Mouse (Mus musculus): ENCODE data around the gene Ecsit. TPM values are rescaled to one million over a fixed set of nuclear protein-coding genes. Genes with fewer than 3 reads are reported as not detected.
"Not testable (repeated sequence)": the region's sequence is repeated elsewhere in the genome, so short reads cannot be mapped to it uniquely, and the experiment has no call there.

Ecsit gene
- polyA plus RNA-seq, 1 experiment from 2014 or later: 32.4 TPM

GRCm38 (mm10) chr9:22075778-22076177 is 9.5 kb downstream of the Ecsit start:
- H3K27me3 ChIP-seq (ENCODE audit: control insufficient read depth, insufficient read depth, low read length); DNase-seq (ENCODE audit: low spot score); H3K36me3 ChIP-seq (ENCODE audit: control insufficient read depth, insufficient read depth, low read length); H3K9ac ChIP-seq (ENCODE audit: low read depth, low read length); H3K4me1 ChIP-seq (replicated peaks; ENCODE audit: control insufficient read depth, insufficient read depth, low read length); H3K27ac ChIP-seq (ENCODE audit: low read depth, low read length); H3K9me3 ChIP-seq (ENCODE audit: control insufficient read depth, low read length); ATAC-seq (ENCODE audit: low FRiP score); H3K4me3 ChIP-seq (ENCODE audit: low read depth, low read length); H3K4me2 ChIP-seq (replicated peaks; ENCODE audit: low read depth, low read length): not testable (repeated sequence)
- 75% methylated on average over 5 of the region's 5 CpGs for WGBS

GRCm38 (mm10) chr9:22072276-22072675 is 13.0 kb downstream of the Ecsit start:
- no peak for DNase-seq (ENCODE audit: low spot score)
- Histone ChIP-seq H3K27ac (ENCODE audit: low read depth, low read length) (no peak overlapping the region), H3K27me3 (ENCODE audit: control insufficient read depth, insufficient read depth, low read length) (no peaks in the 10 kb centered on the region), H3K9me3 (ENCODE audit: control insufficient read depth, low read length) (no peaks in the 10 kb centered on the region), H3K4me3 (ENCODE audit: low read depth, low read length) (no peak overlapping the region), H3K36me3 (ENCODE audit: control insufficient read depth, insufficient read depth, low read length) (no peaks in the 10 kb centered on the region), H3K9ac (ENCODE audit: low read depth, low read length) (no peak overlapping the region), H3K4me1 (replicated peaks; ENCODE audit: control insufficient read depth, insufficient read depth, low read length) (peaks cover 2% of the 10 kb centered on the region; the same call in 1 of the 2 replicates), H3K4me2 (replicated peaks; ENCODE audit: low read depth, low read length) (no peak overlapping the region)
- WGBS: 94% methylated on average over 4 of the region's 4 CpGs
- no peak for ATAC-seq (ENCODE audit: low FRiP score)

- Histone ChIP-seq H3K27me3 (ENCODE audit: control insufficient read depth, insufficient read depth, low read length) (no peaks in the 10 kb centered on the region), H3K9me3 (ENCODE audit: control insufficient read depth, low read length) (no peaks in the 10 kb centered on the region), H3K36me3 (ENCODE audit: control insufficient read depth, insufficient read depth, low read length) (0 out of 2 replicates have a peak, but pooled peaks cover under 1% of the 10 kb centered on the region), H3K9ac (ENCODE audit: low read depth, low read length) (peak within 1 kb of the TSS; percentile 95), H3K27ac (ENCODE audit: low read depth, low read length) (peak within 1 kb of the TSS; percentile 92), H3K4me2 (replicated peaks; ENCODE audit: low read depth, low read length) (peak within 1 kb of the TSS; percentile 45), H3K4me3 (ENCODE audit: low read depth, low read length) (peak within 1 kb of the TSS; percentile 72), H3K4me1 (replicated peaks; ENCODE audit: control insufficient read depth, insufficient read depth, low read length) (peaks cover 2% of the 10 kb centered on the region; the same call in 1 of the 2 replicates)
- ATAC-seq (ENCODE audit: low FRiP score) (peak; percentile 99), DNase-seq (ENCODE audit: low spot score) (peak; percentile 98)
- under 1% methylated on average over 75 of the region's 87 CpGs for WGBS
Observed at GRCm38 (mm10) chr9:22070791-22071573, 14.3 kb downstream of the Ecsit start, which contains the start of the genes Gm49318 and Zfp653. TSS of gene Gm49318 (minus strand) at chr9:22071259. TSS of gene Zfp653 (minus strand) at chr9:22071376.

- DNase-seq (ENCODE audit: low spot score): no peak
- Histone ChIP-seq H3K27me3 (ENCODE audit: control insufficient read depth, insufficient read depth, low read length) (no peaks in the 10 kb centered on the region), H3K9me3 (ENCODE audit: control insufficient read depth, low read length) (no peaks in the 10 kb centered on the region), H3K36me3 (ENCODE audit: control insufficient read depth, insufficient read depth, low read length) (peaks cover 6% of the 10 kb centered on the region; the same call in 1 of the 2 replicates), H3K4me2 (replicated peaks; ENCODE audit: low read depth, low read length) (peak overlapping the region; percentile 45), H3K27ac (ENCODE audit: low read depth, low read length) (no peak overlapping the region), H3K4me3 (ENCODE audit: low read depth, low read length) (peak overlapping the region; percentile 72), H3K4me1 (replicated peaks; ENCODE audit: control insufficient read depth, insufficient read depth, low read length) (peaks cover 2% of the 10 kb centered on the region; the same call in 1 of the 2 replicates), H3K9ac (ENCODE audit: low read depth, low read length) (no peak overlapping the region)
- ATAC-seq (ENCODE audit: low FRiP score): peak; percentile 15; the same call in 1 of the 2 replicates
- 68% methylated on average over 4 of the region's 4 CpGs for WGBS
Observed at GRCm38 (mm10) chr9:22069881-22070553, 15.2 kb downstream of the Ecsit start.

GRCm38 (mm10) chr9:22067195-22067594 is 18.0 kb downstream of the Ecsit start:
- H3K36me3 ChIP-seq (ENCODE audit: control insufficient read depth, insufficient read depth, low read length): peaks cover 10% of the 10 kb centered on the region
- H3K27me3 ChIP-seq (ENCODE audit: control insufficient read depth, insufficient read depth, low read length): no peaks in the 10 kb centered on the region
- ATAC-seq (ENCODE audit: low FRiP score): no peak
- H3K9me3 ChIP-seq (ENCODE audit: control insufficient read depth, low read length): no peaks in the 10 kb centered on the region
- no peak overlapping the region for H3K4me2 ChIP-seq (replicated peaks; ENCODE audit: low read depth, low read length)
- no peak overlapping the region for H3K4me3 ChIP-seq (ENCODE audit: low read depth, low read length)
- no peak for DNase-seq (ENCODE audit: low spot score)
- peaks cover 2% of the 10 kb centered on the region; the same call in 1 of the 2 replicates for H3K4me1 ChIP-seq (replicated peaks; ENCODE audit: control insufficient read depth, insufficient read depth, low read length)
- WGBS: 75% methylated on average over 5 of the region's 5 CpGs
- H3K9ac ChIP-seq (ENCODE audit: low read depth, low read length): no peak overlapping the region
- no peak overlapping the region for H3K27ac ChIP-seq (ENCODE audit: low read depth, low read length)

GRCm38 (mm10) chr9:22066433-22066832 is 18.8 kb downstream of the Ecsit start:
- Histone ChIP-seq H3K27me3 (ENCODE audit: control insufficient read depth, insufficient read depth, low read length) (no peaks in the 10 kb centered on the region), H3K36me3 (ENCODE audit: control insufficient read depth, insufficient read depth, low read length) (peaks cover 10% of the 10 kb centered on the region), H3K4me3 (ENCODE audit: low read depth, low read length) (no peak overlapping the region), H3K9me3 (ENCODE audit: control insufficient read depth, low read length) (no peaks in the 10 kb centered on the region), H3K27ac (ENCODE audit: low read depth, low read length) (no peak overlapping the region), H3K9ac (ENCODE audit: low read depth, low read length) (no peak overlapping the region), H3K4me1 (replicated peaks; ENCODE audit: control insufficient read depth, insufficient read depth, low read length) (peaks cover 2% of the 10 kb centered on the region; the same call in 1 of the 2 replicates), H3K4me2 (replicated peaks; ENCODE audit: low read depth, low read length) (no peak overlapping the region)
- WGBS: 69% methylated on average over 3 of the region's 3 CpGs
- no peak for ATAC-seq (ENCODE audit: low FRiP score)
- DNase-seq (ENCODE audit: low spot score): peak; percentile 63

GRCm38 (mm10) chr9:22065642-22066041 is 19.6 kb downstream of the Ecsit start:
- Histone ChIP-seq H3K9ac (ENCODE audit: low read depth, low read length) (no peak overlapping the region), H3K4me2 (replicated peaks; ENCODE audit: low read depth, low read length) (no peak overlapping the region), H3K27ac (ENCODE audit: low read depth, low read length) (no peak overlapping the region), H3K27me3 (ENCODE audit: control insufficient read depth, insufficient read depth, low read length) (no peaks in the 10 kb centered on the region), H3K9me3 (ENCODE audit: control insufficient read depth, low read length) (no peaks in the 10 kb centered on the region), H3K36me3 (ENCODE audit: control insufficient read depth, insufficient read depth, low read length) (peaks cover 10% of the 10 kb centered on the region), H3K4me1 (replicated peaks; ENCODE audit: control insufficient read depth, insufficient read depth, low read length) (peaks cover 2% of the 10 kb centered on the region; the same call in 1 of the 2 replicates), H3K4me3 (ENCODE audit: low read depth, low read length) (no peak overlapping the region)
- 99% methylated on average over 11 of the region's 11 CpGs for WGBS
- DNase-seq (ENCODE audit: low spot score): no peak
- ATAC-seq (ENCODE audit: low FRiP score): no peak

GRCm38 (mm10) chr9:22064341-22064740 is 20.9 kb downstream of the Ecsit start:
- 86% methylated on average over 3 of the region's 3 CpGs for WGBS
- peaks cover 10% of the 10 kb centered on the region for H3K36me3 ChIP-seq (ENCODE audit: control insufficient read depth, insufficient read depth, low read length)

More at GRCm38 (mm10) chr9:22064341-22064740, 20.9 kb downstream of the Ecsit start:
- DNase-seq (ENCODE audit: low spot score): no peak
- no peak for ATAC-seq (ENCODE audit: low FRiP score)
- Histone ChIP-seq H3K4me2 (replicated peaks; ENCODE audit: low read depth, low read length) (no peak overlapping the region), H3K4me3 (ENCODE audit: low read depth, low read length) (no peak overlapping the region), H3K9ac (ENCODE audit: low read depth, low read length) (no peak overlapping the region), H3K27me3 (ENCODE audit: control insufficient read depth, insufficient read depth, low read length) (no peaks in the 10 kb centered on the region), H3K9me3 (ENCODE audit: control insufficient read depth, low read length) (no peaks in the 10 kb centered on the region), H3K27ac (ENCODE audit: low read depth, low read length) (no peak overlapping the region), H3K4me1 (replicated peaks; ENCODE audit: control insufficient read depth, insufficient read depth, low read length) (no peaks in the 10 kb centered on the region)

All from hindbrain, embryonic 11.5 days (tissue).